In the genomic region with DNA sequence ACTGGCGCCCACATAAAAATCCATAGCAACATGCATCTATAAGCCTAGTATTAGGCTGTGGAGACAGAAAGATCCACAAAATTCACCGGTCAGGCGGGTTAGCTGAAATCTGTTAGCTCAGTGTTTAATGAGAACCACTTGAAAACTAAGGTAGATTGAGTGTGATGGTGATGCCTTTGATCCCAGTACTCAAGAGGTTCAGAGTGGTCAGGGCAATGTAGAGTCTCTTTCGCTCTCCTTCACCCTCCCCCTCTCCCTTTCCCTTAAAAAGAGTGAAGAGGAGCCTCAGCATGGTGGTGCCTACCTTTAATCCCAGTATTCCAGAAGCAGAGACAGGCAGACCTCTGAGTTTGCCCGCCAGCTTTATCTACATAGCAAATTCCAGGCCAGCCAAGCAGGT, we compare ENCODE assay signal across 16 mouse cellular contexts.
DNase-seq lines count a peak whose midpoint lies in the region; ATAC-seq and TF ChIP-seq lines count a peak whose summit lies in the region.
"Had no signal": no experiment of that assay in that cellular context is flagged by ENCODE, and none has a peak within 500 bp of the region (broad histone marks: within the 10 kb centered on the region; RNA-seq: fewer than 3 reads in every experiment).

No protein-coding gene starts in this region.

- no peaks in the 10 kb centered on the region for H3K27me3 ChIP-seq in heart, embryonic 13.5 days (replicated peaks)
- no peaks in the 10 kb centered on the region for H3K27me3 ChIP-seq in kidney, postnatal 0 days (ENCODE audit: insufficient read depth, low read length)
- no peaks in the 10 kb centered on the region for H3K27me3 ChIP-seq in embryonic facial prominence, embryonic 13.5 days
- no peaks in the 10 kb centered on the region for H3K27me3 ChIP-seq in limb, embryonic 10.5 days (ENCODE audit: low read depth, poor library complexity, severe bottlenecking)
- no peaks in the 10 kb centered on the region for H3K27me3 ChIP-seq in midbrain, embryonic 16.5 days (ENCODE audit: control insufficient read depth, insufficient read depth, low read depth, low read length)
- H3K27me3 ChIP-seq: embryonic facial prominence, embryonic 15.5 days; forebrain, embryonic 12.5 days; neural tube, embryonic 15.5 days had no signal

- 0 out of 2 replicates have a peak, but pooled peaks cover 3% of the 10 kb centered on the region for H3K9me3 ChIP-seq in heart, embryonic 13.5 days
- 0 out of 2 replicates have a peak, but pooled peaks cover 4% of the 10 kb centered on the region for H3K9me3 ChIP-seq in kidney, postnatal 0 days (replicated peaks; ENCODE audit: low read length)
- H3K9me3 ChIP-seq in embryonic facial prominence, embryonic 13.5 days, result 0 out of 2 replicates have a peak, but pooled peaks cover 4% of the 10 kb centered on the region
- no peaks in the 10 kb centered on the region for H3K9me3 ChIP-seq in limb, embryonic 10.5 days (replicated peaks)
- 0 out of 2 replicates have a peak, but pooled peaks cover 6% of the 10 kb centered on the region for H3K9me3 ChIP-seq in midbrain, embryonic 16.5 days (replicated peaks; ENCODE audit: control insufficient read depth, low read length, poor library complexity, severe bottlenecking)
- H3K9me3 ChIP-seq: embryonic facial prominence, embryonic 15.5 days; neural tube, embryonic 15.5 days had no signal

- no peak for TF ChIP-seq CTCF in kidney, postnatal 0 days (IDR thresholded peaks at IDR 0.05; ENCODE audit: low read depth)

- peak overlapping the region; percentile 39 for H3K4me3 ChIP-seq in heart, embryonic 13.5 days
- no peak overlapping the region for H3K4me3 ChIP-seq in kidney, postnatal 0 days (replicated peaks; ENCODE audit: low read depth, low read length)
- H3K4me3 ChIP-seq in embryonic facial prominence, embryonic 13.5 days, result no peak overlapping the region
- peak overlapping the region; percentile 41 for H3K4me3 ChIP-seq in limb, embryonic 10.5 days
- H3K4me3 ChIP-seq in midbrain, embryonic 16.5 days (ENCODE audit: low read depth, low read length), result no peak overlapping the region
- H3K4me3 ChIP-seq: neural tube, embryonic 15.5 days had no signal

- WGBS in heart, embryonic 13.5 days, result 47% methylated on average over 5 of the region's 5 CpGs
- WGBS in kidney, postnatal 0 days, result 85% methylated on average over 5 of the region's 5 CpGs
- WGBS in embryonic facial prominence, embryonic 13.5 days, result 64% methylated on average over 5 of the region's 5 CpGs
- 45% methylated on average over 5 of the region's 5 CpGs for WGBS in limb, embryonic 10.5 days
- WGBS in midbrain, embryonic 16.5 days, result 83% methylated on average over 5 of the region's 5 CpGs

- H3K4me1 ChIP-seq in heart, embryonic 13.5 days, result peaks cover 7% of the 10 kb centered on the region
- no peaks in the 10 kb centered on the region for H3K4me1 ChIP-seq in kidney, postnatal 0 days (replicated peaks; ENCODE audit: insufficient read depth, low read length)
- peaks cover 8% of the 10 kb centered on the region for H3K4me1 ChIP-seq in embryonic facial prominence, embryonic 13.5 days
- peaks cover 15% of the 10 kb centered on the region for H3K4me1 ChIP-seq in limb, embryonic 10.5 days
- no peaks in the 10 kb centered on the region for H3K4me1 ChIP-seq in midbrain, embryonic 16.5 days (ENCODE audit: control insufficient read depth, insufficient read depth, low read length)
- H3K4me1 ChIP-seq: embryonic facial prominence, embryonic 15.5 days; forebrain, embryonic 12.5 days; neural tube, embryonic 15.5 days had no signal

- no peak overlapping the region for H3K27ac ChIP-seq in heart, embryonic 13.5 days (replicated peaks)
- H3K27ac ChIP-seq in kidney, postnatal 0 days, result no peak overlapping the region
- no peak overlapping the region for H3K27ac ChIP-seq in embryonic facial prominence, embryonic 13.5 days
- H3K27ac ChIP-seq in limb, embryonic 10.5 days, result no peak overlapping the region
- no peak overlapping the region for H3K27ac ChIP-seq in midbrain, embryonic 16.5 days (ENCODE audit: low read length)
- H3K27ac ChIP-seq: embryonic facial prominence, embryonic 15.5 days; forebrain, embryonic 12.5 days; liver, embryonic 14.5 days; midbrain, embryonic 10.5 days; neural tube, embryonic 15.5 days had no signal

- H3K36me3 ChIP-seq in heart, embryonic 13.5 days, result no peaks in the 10 kb centered on the region
- H3K36me3 ChIP-seq in kidney, postnatal 0 days (ENCODE audit: insufficient read depth, low read length), result no peaks in the 10 kb centered on the region
- no peaks in the 10 kb centered on the region for H3K36me3 ChIP-seq in embryonic facial prominence, embryonic 13.5 days
- no peaks in the 10 kb centered on the region for H3K36me3 ChIP-seq in limb, embryonic 10.5 days
- no peaks in the 10 kb centered on the region for H3K36me3 ChIP-seq in midbrain, embryonic 16.5 days (ENCODE audit: control insufficient read depth, insufficient read depth, low read length)
- H3K36me3 ChIP-seq: embryonic facial prominence, embryonic 15.5 days; forebrain, embryonic 12.5 days; midbrain, embryonic 10.5 days; neural tube, embryonic 15.5 days had no signal

- H3K4me2 ChIP-seq in heart, embryonic 13.5 days, result peak overlapping the region; percentile 71
- peak overlapping the region; percentile 46; the same call in 1 of the 2 replicates for H3K4me2 ChIP-seq in kidney, postnatal 0 days (ENCODE audit: low read length)
- peak overlapping the region; percentile 52 for H3K4me2 ChIP-seq in embryonic facial prominence, embryonic 13.5 days
- H3K4me2 ChIP-seq in midbrain, embryonic 16.5 days (ENCODE audit: low read length), result no peak overlapping the region

- ATAC-seq in heart, embryonic 13.5 days (ENCODE audit: extremely low read depth, insufficient number of reproducible peaks, low FRiP score, low TSS enrichment), result no peak
- no peak for ATAC-seq in kidney, postnatal 0 days (replicated peaks; ENCODE audit: low FRiP score, low read depth)
- ATAC-seq in embryonic facial prominence, embryonic 13.5 days (ENCODE audit: insufficient number of reproducible peaks, insufficient read depth, low FRiP score, low TSS enrichment, low read depth), result no peak
- no peak for ATAC-seq in midbrain, embryonic 16.5 days
- ATAC-seq: hindbrain, embryonic 16.5 days had no signal

- H3K9ac ChIP-seq in heart, embryonic 13.5 days, result peak overlapping the region; percentile 64; the same call in 1 of the 2 replicates
- no peak overlapping the region for H3K9ac ChIP-seq in kidney, postnatal 0 days (ENCODE audit: low read depth, low read length)
- no peak overlapping the region for H3K9ac ChIP-seq in embryonic facial prominence, embryonic 13.5 days
- no peak overlapping the region for H3K9ac ChIP-seq in midbrain, embryonic 16.5 days (ENCODE audit: low read depth, low read length)
- H3K9ac ChIP-seq: embryonic facial prominence, embryonic 15.5 days; forebrain, embryonic 12.5 days; liver, embryonic 14.5 days; neural tube, embryonic 15.5 days had no signal

- DNase-seq in heart, adult 18-20 months, result no peak
- no peak for DNase-seq in kidney, postnatal 0 days (ENCODE audit: low spot score)
- DNase-seq in kidney, postnatal 14 days, result no peak
- DNase-seq in limb, embryonic 10.5 days (ENCODE audit: low spot score), result no peak
- DNase-seq in embryo, embryonic 11 days, result no peak
- DNase-seq: cerebellum, postnatal 36 days; thymus, postnatal 36 days had no signal

Comparison
In these comparisons a context has a peak if more than half of its experiments do, and no peak if none do; other contexts are left out.
1. H3K4me3 ChIP-seq: peak in heart, embryonic 13.5 days (single experiment) and limb, embryonic 10.5 days (single experiment); none in kidney, postnatal 0 days (single experiment), embryonic facial prominence, embryonic 13.5 days (single experiment) and midbrain, embryonic 16.5 days (single experiment).